Mouse (Mus musculus): ENCODE measurements around the gene Amdhd1.

GRCm38 (mm10) chr10:93538818-93539217 is 1.0 kb downstream of the Amdhd1 start:
- TF ChIP-seq ZNF384 (IDR thresholded peaks at IDR 0.05; ENCODE audit: low read depth, low read length) (no peak), POLR2A (IDR thresholded peaks at IDR 0.05; ENCODE audit: control insufficient read depth in 1 of 2, insufficient read depth in 1 of 2, low read depth in 1 of 2, low read length in 2 of 2, poor library complexity in 1 of 2) (no peak)
